Mouse (Mus musculus) stomach, embryonic 16.5 days (tissue): ENCODE results near the gene Phxr2. TPM values are rescaled to one million over a fixed set of nuclear protein-coding genes. Genes with fewer than 3 reads are reported as not detected.

Experiments
- polyA plus RNA-seq: library from polyadenylated mRNA; unstranded; fragments of >200 nt; fragmentation: Nextera tagmentation; extraction: Ambion mirVana; gene quantifications from 2 replicates; pipeline ENCODE4 v1.2.1, GENCODE M21; 2015

Gene Phxr2
- polyA plus RNA-seq, 1 experiment from 2014 or later: not detected

Other genes starting within 250 kb of the Phxr2 start
- gene Atp2b1, start 211.9 kb downstream of the Phxr2 start, polyA plus RNA-seq: 119 and 122 TPM in 2 replicates
- 16.1 and 19.8 TPM in 2 replicates for gene Poc1b, start 19.3 kb downstream of the Phxr2 start, polyA plus RNA-seq
- 41.9 and 44.6 TPM in 2 replicates for gene Galnt4, start 18.2 kb downstream of the Phxr2 start, polyA plus RNA-seq
- gene Dusp6, start 136.9 kb upstream of the Phxr2 start, polyA plus RNA-seq: 39.7 and 40.8 TPM in 2 replicates